Mouse (Mus musculus): ENCODE data around the gene Tbx5. TPM values are rescaled to one million over a fixed set of nuclear protein-coding genes. Genes with fewer than 3 reads are reported as not detected.

Gene Tbx5
- total and polyA plus RNA-seq, 2 experiments, result not detected

GRCm38 (mm10) chr5:119833223-119834030 is 959 bp downstream of the Tbx5 start:
- WGBS, result 21% methylated on average over 8 of the region's 8 CpGs

GRCm38 (mm10) chr5:119834031-119834403 is 1.5 kb downstream of the Tbx5 start:
- H3K4me1 ChIP-seq (ENCODE audit: control insufficient read depth, insufficient read depth, low read length), result no peaks in the 10 kb centered on the region
- no peak overlapping the region for H3K9ac ChIP-seq (ENCODE audit: low read depth, low read length)
- WGBS, result 9% methylated on average over 2 of the region's 2 CpGs
- H3K4me3 ChIP-seq (ENCODE audit: insufficient read depth, low read depth, low read length), result no peak overlapping the region
- DNase-seq (ENCODE audit: extremely low read depth, low read depth, low spot score), result no peak
- no peak overlapping the region for H3K27ac ChIP-seq (replicated peaks; ENCODE audit: insufficient read depth, low read depth, low read length)
- TF ChIP-seq CTCF (IDR thresholded peaks at IDR 0.05; ENCODE audit: low read depth, low read length) (no peak), POLR2A (IDR thresholded peaks at IDR 0.05; ENCODE audit: extremely low read depth, insufficient read depth, low read length) (no peak)
- no peaks in the 10 kb centered on the region for H3K36me3 ChIP-seq (ENCODE audit: control insufficient read depth, insufficient read depth, low read length)
- H3K27me3 ChIP-seq (ENCODE audit: control insufficient read depth, insufficient read depth, low read length), result peaks cover 30% of the 10 kb centered on the region
- no peaks in the 10 kb centered on the region for H3K79me2 ChIP-seq (ENCODE audit: control insufficient read depth, insufficient read depth, low read length)

More at GRCm38 (mm10) chr5:119833223-119834030, 959 bp downstream of the Tbx5 start:
- Histone ChIP-seq H3K27me3 (ENCODE audit: control insufficient read depth, insufficient read depth, low read length) (peaks cover 30% of the 10 kb centered on the region), H3K9ac (ENCODE audit: low read depth, low read length) (no peak overlapping the region), H3K36me3 (ENCODE audit: control insufficient read depth, insufficient read depth, low read length) (no peaks in the 10 kb centered on the region), H3K4me1 (ENCODE audit: control insufficient read depth, insufficient read depth, low read length) (no peaks in the 10 kb centered on the region), H3K79me2 (ENCODE audit: control insufficient read depth, insufficient read depth, low read length) (no peaks in the 10 kb centered on the region), H3K4me3 (ENCODE audit: insufficient read depth, low read depth, low read length) (no peak overlapping the region), H3K27ac (replicated peaks; ENCODE audit: insufficient read depth, low read depth, low read length) (no peak overlapping the region)
- TF ChIP-seq CTCF (IDR thresholded peaks at IDR 0.05; ENCODE audit: low read depth, low read length) (no peak), POLR2A (IDR thresholded peaks at IDR 0.05; ENCODE audit: extremely low read depth, insufficient read depth, low read length) (no peak)
- DNase-seq (ENCODE audit: extremely low read depth, low read depth, low spot score), result no peak

GRCm38 (mm10) chr5:119835053-119835867 is 2.8 kb downstream of the Tbx5 start:
- 4% methylated on average over 30 of the region's 30 CpGs for WGBS
- H3K4me3 ChIP-seq (ENCODE audit: insufficient read depth, low read depth, low read length), result no peak overlapping the region
- no peak overlapping the region for H3K9ac ChIP-seq (ENCODE audit: low read depth, low read length)
- no peak overlapping the region for H3K27ac ChIP-seq (replicated peaks; ENCODE audit: insufficient read depth, low read depth, low read length)
- no peaks in the 10 kb centered on the region for H3K4me1 ChIP-seq (ENCODE audit: control insufficient read depth, insufficient read depth, low read length)
- H3K27me3 ChIP-seq (ENCODE audit: control insufficient read depth, insufficient read depth, low read length), result peaks cover 39% of the 10 kb centered on the region
- no peaks in the 10 kb centered on the region for H3K79me2 ChIP-seq (ENCODE audit: control insufficient read depth, insufficient read depth, low read length)
- DNase-seq (ENCODE audit: extremely low read depth, low read depth, low spot score), result no peak
- no peaks in the 10 kb centered on the region for H3K36me3 ChIP-seq (ENCODE audit: control insufficient read depth, insufficient read depth, low read length)
- TF ChIP-seq CTCF (IDR thresholded peaks at IDR 0.05; ENCODE audit: low read depth, low read length) (no peak), POLR2A (IDR thresholded peaks at IDR 0.05; ENCODE audit: extremely low read depth, insufficient read depth, low read length) (no peak)

- Histone ChIP-seq H3K79me2 (ENCODE audit: control insufficient read depth, insufficient read depth, low read length) (no peaks in the 10 kb centered on the region), H3K27me3 (ENCODE audit: control insufficient read depth, insufficient read depth, low read length) (peaks cover 39% of the 10 kb centered on the region), H3K4me3 (ENCODE audit: insufficient read depth, low read depth, low read length) (no peak overlapping the region), H3K9ac (ENCODE audit: low read depth, low read length) (no peak overlapping the region), H3K36me3 (ENCODE audit: control insufficient read depth, insufficient read depth, low read length) (no peaks in the 10 kb centered on the region), H3K27ac (replicated peaks; ENCODE audit: insufficient read depth, low read depth, low read length) (no peak overlapping the region), H3K4me1 (ENCODE audit: control insufficient read depth, insufficient read depth, low read length) (no peaks in the 10 kb centered on the region)
- TF ChIP-seq POLR2A (IDR thresholded peaks at IDR 0.05; ENCODE audit: extremely low read depth, insufficient read depth, low read length), result no peak
- no peak for TF ChIP-seq CTCF (IDR thresholded peaks at IDR 0.05; ENCODE audit: low read depth, low read length)
- 9% methylated on average over 12 of the region's 12 CpGs for WGBS
- DNase-seq (ENCODE audit: extremely low read depth, low read depth, low spot score), result no peak
Measured at GRCm38 (mm10) chr5:119835868-119836209, 3.4 kb downstream of the Tbx5 start.

GRCm38 (mm10) chr5:119836618-119837305 is 4.3 kb downstream of the Tbx5 start:
- TF ChIP-seq CTCF (IDR thresholded peaks at IDR 0.05; ENCODE audit: low read depth, low read length), result no peak
- TF ChIP-seq POLR2A (IDR thresholded peaks at IDR 0.05; ENCODE audit: extremely low read depth, insufficient read depth, low read length), result no peak
- Histone ChIP-seq H3K79me2 (ENCODE audit: control insufficient read depth, insufficient read depth, low read length) (no peaks in the 10 kb centered on the region), H3K27ac (replicated peaks; ENCODE audit: insufficient read depth, low read depth, low read length) (no peak overlapping the region), H3K4me3 (ENCODE audit: insufficient read depth, low read depth, low read length) (no peak overlapping the region), H3K9ac (ENCODE audit: low read depth, low read length) (no peak overlapping the region), H3K27me3 (ENCODE audit: control insufficient read depth, insufficient read depth, low read length) (peaks cover 36% of the 10 kb centered on the region), H3K36me3 (ENCODE audit: control insufficient read depth, insufficient read depth, low read length) (no peaks in the 10 kb centered on the region), H3K4me1 (ENCODE audit: control insufficient read depth, insufficient read depth, low read length) (no peaks in the 10 kb centered on the region)
- no peak for DNase-seq (ENCODE audit: extremely low read depth, low read depth, low spot score)
- 6% methylated on average over 28 of the region's 28 CpGs for WGBS
